Mouse (Mus musculus): ENCODE data around the gene Gcgr.

GRCm38 (mm10) chr11:120548214-120548613 lies 17.7 kb downstream of the Gcgr start:
- no peak for TF ChIP-seq BHLHE40 (IDR thresholded peaks at IDR 0.05; ENCODE audit: low read depth, low read length)
- no peak for TF ChIP-seq CTCF (conservative IDR thresholded peaks at IDR 0.05 in 1 of 2, IDR thresholded peaks at IDR 0.05 in 1 of 2; ENCODE audit: low read depth in 2 of 2, low read length in 2 of 2)
- TF ChIP-seq MAFK (IDR thresholded peaks at IDR 0.05; ENCODE audit: insufficient replicate concordance, low read length): no peak
- TF ChIP-seq HCFC1 (IDR thresholded peaks at IDR 0.05; ENCODE audit: low read depth, low read length): no peak
- TF ChIP-seq ELF1 (IDR thresholded peaks at IDR 0.05; ENCODE audit: low read depth, low read length): no peak
- no peak for TF ChIP-seq EP300 (IDR thresholded peaks at IDR 0.05; ENCODE audit: low read length)
- no peak for TF ChIP-seq POLR2A (IDR thresholded peaks at IDR 0.05; ENCODE audit: low read depth, low read length)
